Mouse (Mus musculus): ENCODE measurements around the gene Rab29.
A peak's percentile ranks its signal among the peaks of the same experiment; 100 is the strongest.

DNA sequence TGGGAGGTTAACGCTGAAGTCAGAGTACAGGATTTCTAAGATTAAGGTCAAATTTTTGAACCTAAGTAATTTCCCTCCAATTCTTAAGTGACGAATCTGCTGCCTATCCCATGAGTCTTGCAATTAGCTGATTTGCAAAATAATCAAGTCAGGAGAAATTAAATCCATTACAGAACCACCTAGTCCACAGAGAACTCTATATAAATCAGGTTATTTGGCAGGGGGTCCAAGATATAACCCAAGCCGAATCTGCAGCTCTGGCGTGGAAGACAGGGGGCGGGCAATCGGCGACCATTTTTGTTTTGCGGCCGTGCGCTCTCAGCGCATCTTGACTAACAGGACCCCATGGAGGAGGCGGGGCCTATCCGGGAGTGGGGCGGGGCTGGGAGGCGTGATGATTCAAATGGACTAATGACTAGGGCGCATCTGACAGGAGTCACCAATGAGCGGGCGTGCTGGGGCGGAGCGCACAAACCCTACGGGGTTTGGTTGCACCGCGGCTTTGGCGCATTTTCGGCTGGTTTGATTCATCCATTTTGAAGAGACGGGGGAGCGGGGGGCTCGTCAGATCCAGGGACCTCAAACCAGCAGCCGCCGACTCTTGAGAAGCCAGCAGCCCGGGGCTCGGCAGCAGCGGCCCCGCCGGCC lies 43.1 kb downstream of the Rab29 start, which contains the start of gene Nucks1:
- TF ChIP-seq POLR2A (IDR thresholded peaks at IDR 0.05; ENCODE audit: control insufficient read depth, low read depth, low read length) (0 out of 2 replicates have a peak, but pooled peaks have one; percentile 37), CTCF (IDR thresholded peaks at IDR 0.05; ENCODE audit: control insufficient read depth, insufficient read depth, insufficient replicate concordance, low read depth, low read length) (no peak)
